Mouse (Mus musculus) stomach, embryonic 16.5 days (tissue): ENCODE data around the gene Adamts20. TPM values are rescaled to one million over a fixed set of nuclear protein-coding genes. Genes with fewer than 3 reads are reported as not detected.

Experiments used
- ATAC-seq: fragments of 200-750 bp; cut with Nextera tagmentation; 2 replicates; pipeline ENCODE4 v1.8.0; 2017; ENCODE audit warnings: moderate number of reproducible peaks, moderate TSS enrichment; ENCODE audit not compliant: insufficient read depth, low FRiP score
- H3K27ac ChIP-seq: fragments of 300-500 bp; sonication (generic); 2 replicates; pipeline ENCODE4 v1.5.1; 2014; ENCODE audit warnings: low read length
- H3K27me3 ChIP-seq: fragments of 300-500 bp; sonication (generic); 2 replicates; pipeline ENCODE4 v1.6.1; 2014; ENCODE audit warnings: low read length, control low read depth, mixed read lengths; ENCODE audit not compliant: control insufficient read depth, insufficient read depth
- H3K36me3 ChIP-seq: fragments of 300-500 bp; sonication (generic); 2 replicates; pipeline ENCODE4 v1.6.1; 2014; ENCODE audit warnings: low read length; ENCODE audit not compliant: control insufficient read depth, insufficient read depth
- H3K4me1 ChIP-seq: fragments of 300-500 bp; sonication (generic); 2 replicates; pipeline ENCODE4 v1.6.1; 2014; ENCODE audit warnings: low read length, control low read depth, mixed read lengths; ENCODE audit not compliant: control insufficient read depth, insufficient read depth
- H3K4me2 ChIP-seq: fragments of 300-500 bp; sonication (generic); 2 replicates; pipeline ENCODE4 v1.6.1; 2014; ENCODE audit warnings: low read depth, low read length, mixed read lengths
- H3K4me3 ChIP-seq: fragments of 300-500 bp; sonication (generic); replicated peaks from 2 replicates; pipeline ENCODE4 v1.5.1; 2014; ENCODE audit warnings: mild to moderate bottlenecking, low read length
- H3K9ac ChIP-seq: fragments of 300-500 bp; sonication (generic); 2 replicates; pipeline ENCODE4 v1.6.1; 2014; ENCODE audit warnings: low read length
- H3K9me3 ChIP-seq: fragments of 300-500 bp; sonication (generic); replicated peaks from 2 replicates; pipeline ENCODE4 v1.6.1; 2016; ENCODE audit warnings: low read length, control low read depth; ENCODE audit not compliant: control insufficient read depth
- WGBS: fragments of 180-500 bp; shearing (Covaris S2); extraction: QIAGEN DNeasy Blood & Tissue Kit; methylation state at CpG from one replicate; pipeline ENCODE4 v1.1.7; 2014; 5-methylcytosine and 5-hydroxymethylcytosine counted together
- polyA plus RNA-seq: library from polyadenylated mRNA; unstranded; fragments of >200 nt; fragmentation: Nextera tagmentation; extraction: Ambion mirVana; gene quantifications from 2 replicates; pipeline ENCODE4 v1.2.1, GENCODE M21; 2015

The Adamts20 gene
- polyA plus RNA-seq, 1 experiment from 2014 or later, result 2.1 TPM

- H3K9me3 ChIP-seq, result no peaks in the 10 kb centered on the region
- H3K4me2 ChIP-seq, result no peak overlapping the region
- H3K4me1 ChIP-seq, result no peaks in the 10 kb centered on the region
- H3K27ac ChIP-seq, result no peak overlapping the region
- no peak for ATAC-seq
- H3K4me3 ChIP-seq, result no peak overlapping the region
- 83% methylated on average over 2 of the region's 2 CpGs for WGBS
- H3K27me3 ChIP-seq, result no peaks in the 10 kb centered on the region
- no peaks in the 10 kb centered on the region for H3K36me3 ChIP-seq
- H3K9ac ChIP-seq, result no peak overlapping the region
Measured at GRCm38 (mm10) chr15:94288015-94288414, 177.2 kb downstream of the Adamts20 start.

DNA sequence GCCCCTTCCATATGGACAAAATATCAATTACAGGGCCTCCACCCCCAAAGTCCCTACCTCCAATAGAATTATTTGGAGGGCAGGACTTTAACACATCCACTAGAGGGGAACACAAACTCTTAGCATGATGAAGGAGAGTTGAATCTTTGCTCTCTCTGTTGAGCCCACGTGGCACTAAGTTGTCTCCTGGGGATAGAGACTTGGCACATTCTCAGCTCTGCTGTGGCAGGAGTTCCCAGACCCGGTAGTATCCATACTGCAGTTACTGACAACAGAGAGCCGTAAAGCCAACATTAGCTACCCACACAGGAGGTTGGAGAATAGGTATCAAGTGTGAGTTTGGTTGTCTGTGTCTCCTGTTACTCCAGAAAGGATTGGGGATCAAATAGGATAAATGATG is 177.7 kb downstream of the Adamts20 start:
- no peak overlapping the region for H3K4me3 ChIP-seq
- H3K4me2 ChIP-seq, result no peak overlapping the region
- no peaks in the 10 kb centered on the region for H3K4me1 ChIP-seq
- WGBS, result 70% methylated on average over 3 of the region's 3 CpGs
- no peak overlapping the region for H3K27ac ChIP-seq
- H3K27me3 ChIP-seq, result no peaks in the 10 kb centered on the region
- no peak for ATAC-seq
- H3K36me3 ChIP-seq, result no peaks in the 10 kb centered on the region
- no peaks in the 10 kb centered on the region for H3K9me3 ChIP-seq
- H3K9ac ChIP-seq, result no peak overlapping the region

DNA sequence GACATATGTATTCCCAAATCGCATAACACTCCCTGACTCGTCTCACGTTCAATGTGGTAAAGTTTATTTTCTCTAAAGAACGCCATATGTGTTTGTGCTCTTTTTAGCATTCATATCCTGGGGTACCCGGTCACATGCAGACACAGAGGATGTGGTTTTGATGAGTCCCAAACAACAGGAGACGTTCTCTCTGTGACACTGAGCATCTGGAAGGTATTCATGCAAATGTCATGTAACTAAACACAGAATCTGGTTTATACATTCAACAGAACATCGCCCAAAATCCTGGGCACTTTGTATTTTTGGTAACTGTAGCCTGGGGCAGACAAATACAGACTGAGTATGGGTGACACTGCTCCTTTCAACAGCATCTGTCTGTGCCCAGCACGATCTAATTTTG is 188.8 kb downstream of the Adamts20 start:
- no peak for ATAC-seq
- no peaks in the 10 kb centered on the region for H3K9me3 ChIP-seq
- H3K9ac ChIP-seq, result no peak overlapping the region
- H3K4me1 ChIP-seq, result no peaks in the 10 kb centered on the region
- H3K4me2 ChIP-seq, result no peak overlapping the region
- no peaks in the 10 kb centered on the region for H3K36me3 ChIP-seq
- H3K27me3 ChIP-seq, result no peaks in the 10 kb centered on the region
- 69% methylated on average over 8 of the region's 8 CpGs for WGBS
- no peak overlapping the region for H3K4me3 ChIP-seq
- no peak overlapping the region for H3K27ac ChIP-seq

GRCm38 (mm10) chr15:94265630-94266029 is 199.6 kb downstream of the Adamts20 start:
- Histone ChIP-seq H3K9me3 (no peaks in the 10 kb centered on the region), H3K4me1 (no peaks in the 10 kb centered on the region), H3K9ac (no peak overlapping the region), H3K27me3 (no peaks in the 10 kb centered on the region), H3K36me3 (no peaks in the 10 kb centered on the region), H3K4me3 (no peak overlapping the region), H3K4me2 (no peak overlapping the region), H3K27ac (no peak overlapping the region)
- WGBS, result 26% methylated on average over 10 of the region's 10 CpGs
- ATAC-seq, result no peak

GRCm38 (mm10) chr15:94264497-94264879 is 200.7 kb downstream of the Adamts20 start:
- Histone ChIP-seq H3K27ac (no peak overlapping the region), H3K9ac (no peak overlapping the region), H3K4me2 (no peak overlapping the region), H3K9me3 (no peaks in the 10 kb centered on the region), H3K36me3 (no peaks in the 10 kb centered on the region), H3K4me3 (no peak overlapping the region), H3K4me1 (no peaks in the 10 kb centered on the region), H3K27me3 (no peaks in the 10 kb centered on the region)
- WGBS, result 77% methylated on average over 6 of the region's 6 CpGs
- ATAC-seq, result no peak

- no peak overlapping the region for H3K4me2 ChIP-seq
- no peak overlapping the region for H3K4me3 ChIP-seq
- H3K9me3 ChIP-seq, result no peaks in the 10 kb centered on the region
- H3K36me3 ChIP-seq, result no peaks in the 10 kb centered on the region
- no peaks in the 10 kb centered on the region for H3K4me1 ChIP-seq
- H3K27me3 ChIP-seq, result no peaks in the 10 kb centered on the region
- ATAC-seq, result no peak
- 58% methylated on average over 8 of the region's 8 CpGs for WGBS
- H3K9ac ChIP-seq, result no peak overlapping the region
- no peak overlapping the region for H3K27ac ChIP-seq
Measured at GRCm38 (mm10) chr15:94263866-94264496, 201.2 kb downstream of the Adamts20 start.

DNA sequence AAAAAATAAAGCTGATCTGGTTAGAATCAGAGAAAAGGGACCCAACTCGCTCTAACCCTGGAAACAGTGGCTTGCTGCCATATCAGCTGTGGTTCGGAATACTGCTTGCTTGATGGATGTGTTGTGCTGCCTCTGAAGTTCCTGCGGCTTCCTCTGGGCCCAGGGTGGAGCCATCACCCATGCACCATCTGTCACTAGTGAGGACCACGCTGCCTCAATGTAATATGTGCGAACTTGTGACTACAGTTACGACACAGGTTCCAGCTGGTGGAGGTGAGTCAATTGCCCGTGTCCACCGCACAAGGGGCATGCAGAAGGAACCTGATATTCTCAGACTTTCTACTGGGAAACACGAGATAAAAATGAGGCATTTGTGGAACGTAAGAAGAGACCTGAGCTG is 202.0 kb downstream of the Adamts20 start:
- no peak overlapping the region for H3K9ac ChIP-seq
- H3K27ac ChIP-seq, result no peak overlapping the region
- H3K27me3 ChIP-seq, result no peaks in the 10 kb centered on the region
- WGBS, result 54% methylated on average over 10 of the region's 10 CpGs
- no peaks in the 10 kb centered on the region for H3K9me3 ChIP-seq
- no peaks in the 10 kb centered on the region for H3K36me3 ChIP-seq
- H3K4me2 ChIP-seq, result no peak overlapping the region
- ATAC-seq, result no peak
- no peak overlapping the region for H3K4me3 ChIP-seq
- H3K4me1 ChIP-seq, result no peaks in the 10 kb centered on the region

DNA sequence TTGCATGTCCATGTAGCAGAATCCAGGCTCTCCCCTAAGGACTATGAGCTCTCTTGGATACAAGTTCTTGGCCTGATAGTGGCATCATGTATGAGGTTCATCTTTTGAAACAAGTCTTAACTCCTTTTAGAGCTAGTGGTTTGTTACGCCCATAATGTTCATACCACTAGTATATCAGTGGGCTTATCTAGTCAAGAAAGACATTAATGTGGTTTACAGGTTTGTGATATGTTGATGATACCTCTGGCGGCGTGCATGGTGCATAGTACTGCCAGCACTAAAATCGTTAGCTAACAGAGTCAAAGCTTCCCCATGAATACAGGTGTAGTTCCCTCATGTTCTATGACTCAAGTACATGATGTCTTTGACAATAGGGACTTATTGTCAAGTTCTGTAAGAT is 205.7 kb downstream of the Adamts20 start:
- H3K4me2 ChIP-seq, result no peak overlapping the region
- no peaks in the 10 kb centered on the region for H3K9me3 ChIP-seq
- no peak overlapping the region for H3K27ac ChIP-seq
- H3K4me3 ChIP-seq, result no peak overlapping the region
- H3K27me3 ChIP-seq, result no peaks in the 10 kb centered on the region
- 88% methylated on average over 4 of the region's 4 CpGs for WGBS
- no peaks in the 10 kb centered on the region for H3K36me3 ChIP-seq
- ATAC-seq, result no peak
- no peaks in the 10 kb centered on the region for H3K4me1 ChIP-seq
- H3K9ac ChIP-seq, result no peak overlapping the region

GRCm38 (mm10) chr15:94255538-94255937 is 209.7 kb downstream of the Adamts20 start:
- H3K9ac ChIP-seq, result no peak overlapping the region
- ATAC-seq, result no peak
- H3K36me3 ChIP-seq, result no peaks in the 10 kb centered on the region
- no peak overlapping the region for H3K4me2 ChIP-seq
- no peaks in the 10 kb centered on the region for H3K4me1 ChIP-seq
- no peak overlapping the region for H3K27ac ChIP-seq
- no peak overlapping the region for H3K4me3 ChIP-seq
- H3K27me3 ChIP-seq, result no peaks in the 10 kb centered on the region
- H3K9me3 ChIP-seq, result no peaks in the 10 kb centered on the region
- 89% methylated on average over 5 of the region's 5 CpGs for WGBS
